In the genomic region with DNA sequence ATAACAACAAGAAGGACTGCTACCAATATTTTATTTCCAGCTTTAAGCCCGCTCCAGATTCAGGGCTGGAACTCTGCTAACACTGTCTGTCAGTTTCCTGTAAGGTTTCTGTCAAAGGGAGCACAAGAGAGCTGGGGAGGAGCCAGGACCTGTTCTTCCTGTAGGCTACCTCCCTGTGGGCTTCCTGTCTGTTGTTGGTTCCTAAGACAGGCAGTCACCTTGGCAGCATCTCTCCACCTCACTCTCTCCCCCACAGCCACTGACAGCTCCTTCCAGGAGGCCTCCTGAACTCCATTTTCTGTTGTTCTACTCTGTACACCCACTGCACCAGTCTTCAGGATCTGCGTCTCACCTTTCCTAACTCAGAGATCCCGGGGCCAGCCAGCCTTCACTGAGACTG, we compare ENCODE assay signal across 24 mouse cellular contexts. TPM values are rescaled to one million over a fixed set of nuclear protein-coding genes. Genes with fewer than 3 reads are reported as not detected.
DNase-seq lines count a peak whose midpoint lies in the region; ATAC-seq lines count a peak whose summit lies in the region.
"Had no signal": no experiment of that assay in that cellular context is flagged by ENCODE, and none has a peak within 500 bp of the region (broad histone marks: within the 10 kb centered on the region; RNA-seq: fewer than 3 reads in every experiment).

No protein-coding gene starts in this region.

- peak; percentile 62 for DNase-seq in midbrain, embryonic 11.5 days (ENCODE audit: low spot score, missing footprints)
- no peak for DNase-seq in midbrain, embryonic 14.5 days
- no peak for DNase-seq in embryonic facial prominence, embryonic 10.5 days (ENCODE audit: low spot score)
- DNase-seq in thymus, postnatal 0 days (ENCODE audit: low spot score) = peak; percentile 17
- DNase-seq in ovary, postnatal 10 days (ENCODE audit: low spot score) = no peak
- DNase-seq in right cerebral cortex, postnatal 25 days = no peak
- DNase-seq in right cerebral cortex, postnatal 4 days = no peak
- DNase-seq: adrenal gland, postnatal 36 days; B cell, adult 2 months; cerebellum, adult 2 months; gastrocnemius, postnatal 10 days; heart, adult 2 months; kidney, adult 8-10 months; kidney, postnatal 36 days had no signal

- no peak overlapping the region for H3K27ac ChIP-seq in midbrain, embryonic 11.5 days (ENCODE audit: low read depth, low read length)
- H3K27ac ChIP-seq in midbrain, embryonic 14.5 days (replicated peaks; ENCODE audit: low read depth, low read length) = no peak overlapping the region
- H3K27ac ChIP-seq in embryonic facial prominence, embryonic 10.5 days (replicated peaks) = 0 out of 2 replicates have a peak overlapping the region, but pooled peaks have one; percentile 14
- H3K27ac ChIP-seq: forebrain, embryonic 12.5 days; heart, adult 2 months; heart, embryonic 15.5 days; hindbrain, embryonic 10.5 days; hindbrain, postnatal 0 days; left cerebral cortex, adult 2 months; limb, embryonic 10.5 days; neural tube, embryonic 15.5 days had no signal

- H3K9me3 ChIP-seq in midbrain, embryonic 11.5 days (ENCODE audit: control insufficient read depth, low read length) = no peaks in the 10 kb centered on the region
- H3K9me3 ChIP-seq in midbrain, embryonic 14.5 days (ENCODE audit: control insufficient read depth, low read length) = no peaks in the 10 kb centered on the region
- no peaks in the 10 kb centered on the region for H3K9me3 ChIP-seq in embryonic facial prominence, embryonic 10.5 days
- H3K9me3 ChIP-seq: forebrain, embryonic 12.5 days; heart, embryonic 15.5 days; hindbrain, embryonic 10.5 days; limb, embryonic 10.5 days; neural tube, embryonic 15.5 days had no signal

- WGBS in midbrain, embryonic 11.5 days = 75% methylated on average over 3 of the region's 3 CpGs
- WGBS in midbrain, embryonic 14.5 days = 79% methylated on average over 3 of the region's 3 CpGs
- WGBS in embryonic facial prominence, embryonic 10.5 days = 72% methylated on average over 3 of the region's 3 CpGs

- H3K4me1 ChIP-seq in midbrain, embryonic 11.5 days (ENCODE audit: control insufficient read depth, insufficient read depth, low read length) = no peaks in the 10 kb centered on the region
- H3K4me1 ChIP-seq in midbrain, embryonic 14.5 days (ENCODE audit: control insufficient read depth, insufficient read depth, low read length) = no peaks in the 10 kb centered on the region
- peaks cover 9% of the 10 kb centered on the region for H3K4me1 ChIP-seq in embryonic facial prominence, embryonic 10.5 days
- H3K4me1 ChIP-seq: forebrain, embryonic 12.5 days; neural tube, embryonic 15.5 days had no signal

- no peaks in the 10 kb centered on the region for H3K27me3 ChIP-seq in midbrain, embryonic 11.5 days (ENCODE audit: control insufficient read depth, insufficient read depth, low read length)
- no peaks in the 10 kb centered on the region for H3K27me3 ChIP-seq in midbrain, embryonic 14.5 days (ENCODE audit: control insufficient read depth, insufficient read depth, low read length)
- no peaks in the 10 kb centered on the region for H3K27me3 ChIP-seq in embryonic facial prominence, embryonic 10.5 days (replicated peaks; ENCODE audit: low read depth, poor library complexity, severe bottlenecking)
- H3K27me3 ChIP-seq: forebrain, embryonic 12.5 days; heart, embryonic 15.5 days; neural tube, embryonic 15.5 days; Patski had no signal

- H3K36me3 ChIP-seq in midbrain, embryonic 11.5 days (ENCODE audit: control insufficient read depth, insufficient read depth, low read length) = no peaks in the 10 kb centered on the region
- no peaks in the 10 kb centered on the region for H3K36me3 ChIP-seq in midbrain, embryonic 14.5 days (ENCODE audit: control insufficient read depth, insufficient read depth, low read length)
- no peaks in the 10 kb centered on the region for H3K36me3 ChIP-seq in embryonic facial prominence, embryonic 10.5 days (replicated peaks)
- H3K36me3 ChIP-seq: forebrain, embryonic 12.5 days; heart, embryonic 15.5 days; hindbrain, embryonic 10.5 days; limb, embryonic 10.5 days; neural tube, embryonic 15.5 days had no signal

- no peak for ATAC-seq in midbrain, embryonic 11.5 days (ENCODE audit: low FRiP score)
- ATAC-seq in midbrain, embryonic 14.5 days (ENCODE audit: low FRiP score, low TSS enrichment) = no peak
- peak; percentile 57 for ATAC-seq in CD4-positive, CD25-positive, alpha-beta regulatory T cell, adult 4 months
- ATAC-seq: hindbrain, postnatal 0 days; Patski had no signal

- no peak overlapping the region for H3K9ac ChIP-seq in midbrain, embryonic 11.5 days (ENCODE audit: low read length)
- H3K9ac ChIP-seq in midbrain, embryonic 14.5 days (replicated peaks; ENCODE audit: low read length) = no peak overlapping the region
- H3K9ac ChIP-seq: forebrain, embryonic 12.5 days; heart, embryonic 15.5 days; neural tube, embryonic 15.5 days had no signal

- no peak overlapping the region for H3K4me2 ChIP-seq in midbrain, embryonic 11.5 days
- no peak overlapping the region for H3K4me2 ChIP-seq in midbrain, embryonic 14.5 days (ENCODE audit: low read length)
- H3K4me2 ChIP-seq: forebrain, embryonic 12.5 days; heart, embryonic 15.5 days; liver, embryonic 11.5 days; neural tube, embryonic 15.5 days had no signal

- no peak overlapping the region for H3K4me3 ChIP-seq in midbrain, embryonic 11.5 days (ENCODE audit: low read depth, low read length)
- H3K4me3 ChIP-seq in midbrain, embryonic 14.5 days (replicated peaks; ENCODE audit: low read depth, low read length) = no peak overlapping the region
- H3K4me3 ChIP-seq in embryonic facial prominence, embryonic 10.5 days = no peak overlapping the region
- H3K4me3 ChIP-seq: forebrain, embryonic 12.5 days; heart, adult 2 months; heart, embryonic 15.5 days; hindbrain, embryonic 10.5 days; left cerebral cortex, adult 2 months; limb, embryonic 10.5 days; neural tube, embryonic 15.5 days had no signal

RNA-seq across cellular contexts. Expression of gene Lmo4, which starts 49.3 kb away (rescaled TPM):
- polyA plus RNA-seq in midbrain, embryonic 11.5 days (2014; fragmentation: Nextera tagmentation; extraction: Ambion mirVana) = 41.5 and 49.0 TPM in 2 replicates
- 67.5 and 87.9 TPM in 2 replicates for polyA plus RNA-seq in midbrain, embryonic 14.5 days (2014; fragmentation: Nextera tagmentation; extraction: Ambion mirVana)
- 1 to 10 TPM; 9.6 to 9.8 TPM for polyA plus RNA-seq in CD4-positive, CD25-positive, alpha-beta regulatory T cell, adult 4 months (2017; shearing (Covaris generic))
- 61.2 and 66.3 TPM in 2 replicates for polyA plus RNA-seq in embryonic facial prominence, embryonic 10.5 days (2016; fragmentation: Nextera tagmentation; extraction: Ambion mirVana)
- 39.6 and 43.4 TPM in 2 replicates for polyA plus RNA-seq in thymus, postnatal 0 days (2015; fragmentation: Nextera tagmentation; extraction: Ambion mirVana)

Comparison
In these comparisons a context has a peak if more than half of its experiments do, and no peak if none do; other contexts are left out.
1. DNase-seq: peak in midbrain, embryonic 11.5 days (single experiment) and thymus, postnatal 0 days (single experiment); none in midbrain, embryonic 14.5 days (single experiment), embryonic facial prominence, embryonic 10.5 days (single experiment), ovary, postnatal 10 days (single experiment), right cerebral cortex, postnatal 25 days (single experiment) and right cerebral cortex, postnatal 4 days (single experiment).